Mouse (Mus musculus) liver, adult 2 months (tissue): ENCODE data around the gene Ipo7. TPM values are rescaled to one million over a fixed set of nuclear protein-coding genes. Genes with fewer than 3 reads are reported as not detected.
A peak's percentile ranks its signal among the peaks of the same experiment; 100 is the strongest.

ENCODE experiments used
- DNase-seq: peaks from one replicate; pipeline ENCODE4 v3.0.0-alpha.2; 2011; ENCODE audit warnings: low read depth, low spot score; ENCODE audit errors: extremely low read depth
- H3K27ac ChIP-seq: fragments of 200-500 bp; replicated peaks from 2 replicates; pipeline ENCODE4 v1.5.1; 2012; ENCODE audit warnings: low read depth, mild to moderate bottlenecking, control low read depth, inconsistent platforms, low read length; ENCODE audit not compliant: insufficient read depth
- H3K27me3 ChIP-seq: fragments of 200-500 bp; 2 replicates; pipeline ENCODE4 v1.6.1; 2012; ENCODE audit warnings: mild to moderate bottlenecking, moderate library complexity, low read length, inconsistent platforms; ENCODE audit not compliant: control insufficient read depth, insufficient read depth
- H3K36me3 ChIP-seq: fragments of 200-500 bp; 2 replicates; pipeline ENCODE4 v1.6.1; 2012; ENCODE audit warnings: low read length, inconsistent platforms; ENCODE audit not compliant: control insufficient read depth, insufficient read depth
- H3K4me1 ChIP-seq: fragments of 200-500 bp; 2 replicates; pipeline ENCODE4 v1.6.1; 2011; ENCODE audit warnings: low read length; ENCODE audit not compliant: control insufficient read depth, insufficient read depth
- H3K4me3 ChIP-seq: fragments of 200-500 bp; 2 replicates; pipeline ENCODE4 v1.5.1; 2011; ENCODE audit warnings: low read depth, mild to moderate bottlenecking, control low read depth, low read length, moderate library complexity; ENCODE audit not compliant: insufficient read depth
- H3K79me2 ChIP-seq: fragments of 200-500 bp; 2 replicates; pipeline ENCODE4 v1.6.1; 2012; ENCODE audit warnings: inconsistent platforms, mild to moderate bottlenecking, low read length, moderate library complexity; ENCODE audit not compliant: control insufficient read depth, insufficient read depth
- H3K9ac ChIP-seq: fragments of 200-500 bp; 2 replicates; pipeline ENCODE4 v1.6.1; 2012; ENCODE audit warnings: low read depth, mild to moderate bottlenecking, control low read depth, inconsistent platforms, low read length
- CTCF ChIP-seq: fragments of 200-500 bp; IDR thresholded peaks from 2 replicates; pipeline ENCODE4 v1.5.1; 2011; ENCODE audit warnings: low read depth, low read length, control low read depth
- POLR2A ChIP-seq: fragments of 200-500 bp; IDR thresholded peaks from 2 replicates; pipeline ENCODE4 v1.6.1; 2011; ENCODE audit warnings: low read length, control low read depth; ENCODE audit not compliant: insufficient read depth; ENCODE audit errors: extremely low read depth
- WGBS: fragments of 180-500 bp; shearing (Covaris S2); methylation state at CpG from one replicate; pipeline ENCODE4 v1.1.7; 2018; 5-methylcytosine and 5-hydroxymethylcytosine counted together
- polyA plus RNA-seq: library from polyadenylated mRNA; depleted of rRNA; stranded (reverse); fragments of >200 nt; gene quantifications from 2 replicates; pipeline ENCODE4 v1.2.3, GENCODE M21; 2012
- total RNA-seq: library from RNA; depleted of rRNA; stranded (reverse); fragments of >200 nt; gene quantifications from 2 replicates; pipeline ENCODE4 v1.2.3, GENCODE M21; 2014

Gene Ipo7
- total and polyA plus RNA-seq, 2 experiments = 12.8 to 65.7 TPM

GRCm38 (mm10) chr7:110002092-110002491 is 16.0 kb upstream of the Ipo7 start:
- H3K4me3 ChIP-seq = no peak overlapping the region
- H3K4me1 ChIP-seq = peaks cover 3% of the 10 kb centered on the region; the same call in 1 of the 2 replicates
- DNase-seq = no peak
- no peaks in the 10 kb centered on the region for H3K27me3 ChIP-seq
- H3K79me2 ChIP-seq = no peaks in the 10 kb centered on the region
- H3K9ac ChIP-seq = no peak overlapping the region
- TF ChIP-seq CTCF (no peak), POLR2A (no peak)
- H3K27ac ChIP-seq = no peak overlapping the region
- no peaks in the 10 kb centered on the region for H3K36me3 ChIP-seq

- no peaks in the 10 kb centered on the region for H3K27me3 ChIP-seq
- H3K4me1 ChIP-seq = peaks cover 3% of the 10 kb centered on the region; the same call in 1 of the 2 replicates
- H3K27ac ChIP-seq = no peak overlapping the region
- H3K79me2 ChIP-seq = no peaks in the 10 kb centered on the region
- H3K9ac ChIP-seq = peak overlapping the region; percentile 35; the same call in 1 of the 2 replicates
- DNase-seq = no peak
- 37% methylated on average over 20 of the region's 20 CpGs for WGBS
- H3K4me3 ChIP-seq = no peak overlapping the region; the same call in 1 of the 2 replicates
- H3K36me3 ChIP-seq = no peaks in the 10 kb centered on the region
- TF ChIP-seq CTCF (no peak), POLR2A (no peak)
Observed at GRCm38 (mm10) chr7:110002968-110003367, 15.1 kb upstream of the Ipo7 start.

GRCm38 (mm10) chr7:110005976-110006375 is 12.1 kb upstream of the Ipo7 start:
- no peak overlapping the region for H3K27ac ChIP-seq
- H3K9ac ChIP-seq = no peak overlapping the region
- H3K79me2 ChIP-seq = no peaks in the 10 kb centered on the region
- peaks cover 3% of the 10 kb centered on the region; the same call in 1 of the 2 replicates for H3K4me1 ChIP-seq
- DNase-seq = no peak
- no peak overlapping the region for H3K4me3 ChIP-seq
- TF ChIP-seq POLR2A = no peak
- TF ChIP-seq CTCF = no peak
- H3K27me3 ChIP-seq = no peaks in the 10 kb centered on the region
- no peaks in the 10 kb centered on the region for H3K36me3 ChIP-seq

DNA sequence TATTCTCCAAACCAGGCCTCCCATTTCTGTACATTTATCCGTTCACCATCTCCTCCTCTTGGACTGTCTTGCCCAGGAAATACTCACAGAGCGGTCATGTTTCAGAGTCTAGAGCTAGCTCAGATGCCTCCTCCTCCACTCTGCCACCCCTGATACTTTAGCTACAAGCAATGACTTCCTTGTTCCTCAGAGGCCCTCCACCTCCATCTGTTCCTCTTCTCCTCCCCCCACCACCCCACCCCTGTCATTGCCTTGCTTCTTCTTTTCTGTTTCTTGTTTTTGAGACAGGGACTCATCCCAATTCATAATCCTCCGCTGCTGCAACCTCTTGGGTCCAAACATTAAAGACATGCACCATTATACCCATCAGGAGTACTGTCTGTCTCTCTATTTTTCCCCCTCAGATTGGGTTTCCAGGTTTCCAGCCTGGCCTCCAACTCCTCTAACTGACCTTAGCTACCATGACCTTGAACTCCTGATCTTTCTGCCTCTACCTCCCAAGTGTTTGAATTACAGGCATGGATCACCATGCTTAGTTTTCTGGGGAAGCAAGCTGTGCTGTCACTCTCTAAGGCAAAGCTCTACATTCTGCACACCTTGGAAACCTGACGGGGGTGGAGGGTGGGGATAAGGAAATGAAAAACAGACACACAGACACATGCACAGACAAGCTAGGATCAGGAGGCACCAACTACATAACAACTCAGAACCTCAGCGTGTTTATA is 11.4 kb upstream of the Ipo7 start:
- 87% methylated on average over 5 of the region's 5 CpGs for WGBS
- Histone ChIP-seq H3K36me3 (no peaks in the 10 kb centered on the region), H3K79me2 (no peaks in the 10 kb centered on the region), H3K27me3 (no peaks in the 10 kb centered on the region), H3K4me3 (no peak overlapping the region), H3K4me1 (peaks cover 3% of the 10 kb centered on the region; the same call in 1 of the 2 replicates), H3K9ac (no peak overlapping the region), H3K27ac (no peak overlapping the region)
- no peak for DNase-seq
- TF ChIP-seq CTCF (no peak), POLR2A (no peak)

DNA sequence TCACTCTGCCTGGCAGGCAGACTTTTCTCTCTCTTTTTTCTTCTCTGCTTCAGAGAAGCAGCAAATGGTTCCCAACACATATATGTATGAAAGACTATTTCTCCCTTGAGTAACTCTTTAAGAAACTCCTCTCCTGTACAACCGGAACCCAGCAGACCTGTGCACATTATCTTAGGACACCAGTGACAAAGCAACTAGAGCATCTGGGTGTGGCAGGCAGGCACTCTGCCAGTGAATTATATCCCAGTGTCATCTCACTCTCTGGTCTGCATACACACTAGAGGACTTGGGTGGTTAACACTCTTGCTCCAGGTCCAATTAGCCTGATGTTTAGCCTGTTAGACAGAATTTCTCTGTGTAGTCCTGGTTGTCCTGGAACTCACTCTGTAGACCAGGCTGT is 9.6 kb upstream of the Ipo7 start:
- WGBS = 97% methylated on average over 1 of the region's 1 CpGs
- H3K27me3 ChIP-seq = no peaks in the 10 kb centered on the region
- no peak overlapping the region for H3K9ac ChIP-seq
- H3K4me3 ChIP-seq = no peak overlapping the region
- DNase-seq = no peak
- peaks cover 2% of the 10 kb centered on the region; the same call in 1 of the 2 replicates for H3K4me1 ChIP-seq
- no peaks in the 10 kb centered on the region for H3K79me2 ChIP-seq
- no peak overlapping the region for H3K27ac ChIP-seq
- no peaks in the 10 kb centered on the region for H3K36me3 ChIP-seq
- TF ChIP-seq CTCF (no peak), POLR2A (no peak)

DNA sequence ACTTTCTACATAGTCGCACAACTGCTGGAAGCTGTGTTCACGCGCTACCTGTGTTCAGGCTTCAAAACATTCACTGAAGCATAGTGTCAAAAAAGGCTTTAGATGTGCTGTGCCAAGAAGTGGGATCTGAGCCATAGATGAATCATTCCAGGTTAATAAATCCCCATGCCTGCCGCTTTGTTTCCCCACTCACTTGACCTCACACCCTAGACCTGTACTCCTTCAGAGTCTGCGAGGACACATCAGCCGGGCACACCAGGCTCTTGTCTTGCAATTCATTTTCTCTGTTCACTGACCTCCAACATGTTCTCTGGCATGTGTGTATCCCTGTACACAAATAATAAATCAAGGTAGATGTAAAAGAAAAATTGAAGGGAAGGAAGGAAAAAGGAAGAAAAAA is 9.0 kb upstream of the Ipo7 start:
- Histone ChIP-seq H3K27ac (no peak overlapping the region), H3K4me3 (no peak overlapping the region), H3K9ac (no peak overlapping the region), H3K4me1 (peaks cover 2% of the 10 kb centered on the region; the same call in 1 of the 2 replicates), H3K27me3 (no peaks in the 10 kb centered on the region), H3K79me2 (no peaks in the 10 kb centered on the region), H3K36me3 (no peaks in the 10 kb centered on the region)
- no peak for DNase-seq
- TF ChIP-seq POLR2A (no peak), CTCF (no peak)
- WGBS = 86% methylated on average over 6 of the region's 6 CpGs
